Mouse (Mus musculus) stomach, embryonic 16.5 days (tissue): Measurements from ENCODE around the gene Gm20518. TPM values are rescaled to one million over a fixed set of nuclear protein-coding genes. Genes with fewer than 3 reads are reported as not detected.

Source experiments
- ATAC-seq: fragments of 200-750 bp; cut with Nextera tagmentation; 2 replicates; pipeline ENCODE4 v1.8.0; 2017; ENCODE audit warnings: moderate number of reproducible peaks, moderate TSS enrichment; ENCODE audit not compliant: insufficient read depth, low FRiP score
- H3K27ac ChIP-seq: fragments of 300-500 bp; sonication (generic); 2 replicates; pipeline ENCODE4 v1.5.1; 2014; ENCODE audit warnings: low read length
- H3K27me3 ChIP-seq: fragments of 300-500 bp; sonication (generic); 2 replicates; pipeline ENCODE4 v1.6.1; 2014; ENCODE audit warnings: low read length, control low read depth, mixed read lengths; ENCODE audit not compliant: control insufficient read depth, insufficient read depth
- H3K36me3 ChIP-seq: fragments of 300-500 bp; sonication (generic); 2 replicates; pipeline ENCODE4 v1.6.1; 2014; ENCODE audit warnings: low read length; ENCODE audit not compliant: control insufficient read depth, insufficient read depth
- H3K4me1 ChIP-seq: fragments of 300-500 bp; sonication (generic); 2 replicates; pipeline ENCODE4 v1.6.1; 2014; ENCODE audit warnings: low read length, control low read depth, mixed read lengths; ENCODE audit not compliant: control insufficient read depth, insufficient read depth
- H3K4me2 ChIP-seq: fragments of 300-500 bp; sonication (generic); 2 replicates; pipeline ENCODE4 v1.6.1; 2014; ENCODE audit warnings: low read depth, low read length, mixed read lengths
- H3K4me3 ChIP-seq: fragments of 300-500 bp; sonication (generic); replicated peaks from 2 replicates; pipeline ENCODE4 v1.5.1; 2014; ENCODE audit warnings: mild to moderate bottlenecking, low read length
- H3K9ac ChIP-seq: fragments of 300-500 bp; sonication (generic); 2 replicates; pipeline ENCODE4 v1.6.1; 2014; ENCODE audit warnings: low read length
- H3K9me3 ChIP-seq: fragments of 300-500 bp; sonication (generic); replicated peaks from 2 replicates; pipeline ENCODE4 v1.6.1; 2016; ENCODE audit warnings: low read length, control low read depth; ENCODE audit not compliant: control insufficient read depth
- WGBS: fragments of 180-500 bp; shearing (Covaris S2); extraction: QIAGEN DNeasy Blood & Tissue Kit; methylation state at CpG from one replicate; pipeline ENCODE4 v1.1.7; 2014; 5-methylcytosine and 5-hydroxymethylcytosine counted together
- polyA plus RNA-seq: library from polyadenylated mRNA; unstranded; fragments of >200 nt; fragmentation: Nextera tagmentation; extraction: Ambion mirVana; gene quantifications from 2 replicates; pipeline ENCODE4 v1.2.1, GENCODE M21; 2015

The Gm20518 gene
- polyA plus RNA-seq, 1 experiment from 2014 or later: 0.32 TPM

GRCm38 (mm10) chr16:17929211-17929610, 37.7 kb upstream of the Gm20518 start:
- 0 out of 2 replicates have a peak overlapping the region, but pooled peaks have one; percentile 97 for H3K4me2 ChIP-seq
- no peak for ATAC-seq

GRCm38 (mm10) chr16:17928627-17929104, 37.2 kb upstream of the Gm20518 start:
- peak; percentile 63 for ATAC-seq
- Histone ChIP-seq H3K27me3 (no peaks in the 10 kb centered on the region), H3K9me3 (no peaks in the 10 kb centered on the region), H3K4me2 (peak overlapping the region; percentile 97), H3K4me1 (peaks cover 15% of the 10 kb centered on the region), H3K27ac (peak overlapping the region; percentile 88), H3K9ac (peak overlapping the region; percentile 92), H3K36me3 (peaks cover 8% of the 10 kb centered on the region; the same call in 1 of the 2 replicates), H3K4me3 (peak overlapping the region; percentile 95)
- WGBS: under 1% methylated on average over 9 of the region's 9 CpGs

More at GRCm38 (mm10) chr16:17929211-17929610, 37.7 kb upstream of the Gm20518 start:
- Histone ChIP-seq H3K27ac (peak overlapping the region; percentile 88), H3K27me3 (no peaks in the 10 kb centered on the region), H3K9ac (no peak overlapping the region), H3K36me3 (peaks cover 8% of the 10 kb centered on the region; the same call in 1 of the 2 replicates), H3K4me1 (peaks cover 15% of the 10 kb centered on the region), H3K4me3 (no peak overlapping the region), H3K9me3 (no peaks in the 10 kb centered on the region)
- WGBS: 23% methylated on average over 2 of the region's 2 CpGs

DNA sequence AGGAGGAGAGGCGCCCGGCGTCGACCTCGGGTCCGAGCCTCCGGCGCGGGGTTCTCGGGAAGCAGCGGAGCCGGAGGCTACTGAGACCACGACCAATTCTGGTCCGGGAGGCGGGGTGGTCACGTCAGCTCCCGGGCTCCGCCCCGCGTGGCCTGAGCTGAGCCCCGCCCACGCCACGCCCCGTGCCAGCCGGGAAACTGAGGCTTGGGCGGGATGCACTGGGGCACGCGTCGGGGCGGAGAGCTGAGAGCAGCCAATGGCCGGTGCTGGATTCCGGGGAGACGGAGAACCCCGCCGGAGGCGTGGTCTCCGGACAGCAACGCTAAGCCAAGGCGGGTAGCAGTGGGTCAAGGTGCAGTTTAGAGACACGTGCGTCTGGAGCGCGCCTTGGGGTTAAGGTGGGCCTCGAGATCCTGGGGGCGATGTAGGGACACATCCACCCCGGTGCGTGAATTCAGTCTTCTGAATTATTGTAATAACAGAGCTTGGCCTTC, 36.7 kb upstream of the Gm20518 start, which contains the start of gene Slc25a1:
Gene Slc25a1, minus strand, starts transcription at position 133 of the 494 bp plus-strand sequence.
- Histone ChIP-seq H3K9ac (peak within 1 kb of the TSS; percentile 92), H3K36me3 (peaks cover 8% of the 10 kb centered on the region; the same call in 1 of the 2 replicates), H3K27ac (peak within 1 kb of the TSS; percentile 88), H3K4me3 (peak within 1 kb of the TSS; percentile 95), H3K4me2 (peak within 1 kb of the TSS; percentile 97), H3K4me1 (peaks cover 16% of the 10 kb centered on the region), H3K27me3 (no peaks in the 10 kb centered on the region), H3K9me3 (no peaks in the 10 kb centered on the region)
- peak; percentile 83 for ATAC-seq
- 0% methylated on average over 40 of the region's 47 CpGs for WGBS

DNA sequence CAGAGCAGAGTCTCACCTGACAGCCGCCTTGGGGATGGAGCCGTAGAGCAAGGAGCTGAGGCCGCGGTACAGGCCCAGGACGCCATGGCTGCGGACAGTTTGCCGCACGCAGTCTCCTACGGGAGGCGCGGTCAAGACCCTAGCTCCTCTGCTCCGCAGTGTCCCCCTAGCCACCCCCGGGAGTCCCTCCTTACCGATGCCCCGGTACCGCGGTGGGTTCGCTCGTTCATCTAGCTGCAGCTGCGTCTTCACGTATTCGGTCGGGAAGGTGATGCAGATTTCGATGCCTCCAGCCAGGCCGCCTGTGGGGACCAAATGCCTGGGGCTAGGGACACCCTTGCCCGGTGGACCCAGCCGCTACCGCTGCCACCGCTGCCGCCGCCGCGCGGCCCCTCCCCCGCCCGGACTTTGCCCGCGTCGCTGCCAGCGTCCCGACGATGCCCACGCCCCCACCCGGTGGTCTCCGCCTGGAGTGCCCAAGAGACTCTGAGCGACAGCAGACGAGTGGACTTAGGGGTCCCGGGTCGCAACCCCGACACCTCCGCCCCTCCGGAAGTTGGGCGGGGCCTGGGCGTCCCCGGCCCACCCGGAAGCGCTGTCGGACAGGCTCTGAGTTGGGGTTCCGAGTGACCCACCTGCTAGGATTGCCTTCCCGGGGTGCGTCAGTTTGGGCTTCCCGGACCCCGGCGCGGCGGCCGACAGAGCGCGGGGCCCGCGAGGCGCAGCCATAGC, 36.0 kb upstream of the Gm20518 start:
- Histone ChIP-seq H3K9ac (peak overlapping the region; percentile 92), H3K4me2 (peak overlapping the region; percentile 97), H3K27me3 (no peaks in the 10 kb centered on the region), H3K9me3 (no peaks in the 10 kb centered on the region), H3K4me1 (peaks cover 22% of the 10 kb centered on the region), H3K36me3 (peaks cover 8% of the 10 kb centered on the region; the same call in 1 of the 2 replicates), H3K27ac (peak overlapping the region; percentile 88), H3K4me3 (peak overlapping the region; percentile 95)
- under 1% methylated on average over 69 of the region's 72 CpGs for WGBS
- peak; percentile 22 for ATAC-seq

- H3K27me3 ChIP-seq: peaks cover 17% of the 10 kb centered on the region
- H3K4me3 ChIP-seq: peak overlapping the region; percentile 60
- under 1% methylated on average over 14 of the region's 14 CpGs for WGBS
- H3K27ac ChIP-seq: peak overlapping the region; percentile 34
- H3K9ac ChIP-seq: peak overlapping the region; percentile 76
- H3K4me2 ChIP-seq: peak overlapping the region; percentile 91
- H3K9me3 ChIP-seq: no peaks in the 10 kb centered on the region
- 0 out of 2 replicates have a peak, but pooled peaks have one; percentile 1 for ATAC-seq
- H3K4me1 ChIP-seq: peaks cover 23% of the 10 kb centered on the region
- H3K36me3 ChIP-seq: peaks cover 8% of the 10 kb centered on the region; the same call in 1 of the 2 replicates
These were observed 30.7 kb upstream of the Gm20518 start for GRCm38 (mm10) chr16:17922163-17922538.

DNA sequence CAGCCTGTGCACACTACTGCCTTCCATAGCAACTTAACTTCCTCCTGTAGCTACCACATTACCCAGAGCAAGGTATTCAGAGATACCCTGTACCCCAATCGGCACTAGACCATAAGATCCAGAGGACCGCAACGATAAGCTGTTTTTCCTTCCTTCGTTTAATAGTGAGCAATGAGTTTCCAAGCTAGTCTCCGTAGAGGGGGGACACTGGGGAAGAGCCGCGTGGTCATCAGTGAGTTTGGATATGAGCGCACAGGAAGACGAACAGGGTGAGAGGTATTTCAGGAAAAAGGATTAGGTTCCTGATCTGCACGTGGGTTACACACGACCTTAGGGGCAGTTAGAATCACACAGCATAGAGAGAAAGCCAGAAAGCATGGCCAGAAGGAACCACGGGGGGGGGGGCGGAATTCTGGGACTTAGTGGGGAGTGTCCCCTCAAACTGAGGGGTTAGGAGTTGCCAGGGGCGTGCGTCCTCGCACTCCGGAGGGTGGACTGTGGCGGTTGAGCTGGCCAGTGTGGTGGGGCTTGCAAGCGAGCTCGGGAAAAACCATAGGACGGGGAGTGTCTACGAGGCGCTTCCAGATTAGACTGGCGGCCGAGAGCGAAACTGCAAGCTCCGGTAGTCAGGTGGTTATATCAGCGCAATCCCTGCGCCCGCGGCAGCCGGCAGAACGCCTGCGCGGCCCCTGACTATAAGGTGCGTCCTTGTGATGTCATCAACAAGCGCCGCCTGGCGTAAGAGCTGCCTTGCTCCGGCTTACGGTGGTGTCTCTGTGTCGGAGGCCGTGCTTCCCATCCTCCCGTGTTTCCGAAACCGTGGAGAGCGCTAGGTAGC, 30.1 kb upstream of the Gm20518 start:
- ATAC-seq: peak; percentile 93
- Histone ChIP-seq H3K27ac (peak overlapping the region; percentile 92), H3K4me1 (peaks cover 17% of the 10 kb centered on the region), H3K9ac (peak overlapping the region; percentile 83), H3K36me3 (peaks cover 8% of the 10 kb centered on the region; the same call in 1 of the 2 replicates), H3K4me3 (peak overlapping the region; percentile 60), H3K9me3 (no peaks in the 10 kb centered on the region), H3K27me3 (peaks cover 23% of the 10 kb centered on the region), H3K4me2 (peak overlapping the region; percentile 91)
- WGBS: under 1% methylated on average over 47 of the region's 47 CpGs

DNA sequence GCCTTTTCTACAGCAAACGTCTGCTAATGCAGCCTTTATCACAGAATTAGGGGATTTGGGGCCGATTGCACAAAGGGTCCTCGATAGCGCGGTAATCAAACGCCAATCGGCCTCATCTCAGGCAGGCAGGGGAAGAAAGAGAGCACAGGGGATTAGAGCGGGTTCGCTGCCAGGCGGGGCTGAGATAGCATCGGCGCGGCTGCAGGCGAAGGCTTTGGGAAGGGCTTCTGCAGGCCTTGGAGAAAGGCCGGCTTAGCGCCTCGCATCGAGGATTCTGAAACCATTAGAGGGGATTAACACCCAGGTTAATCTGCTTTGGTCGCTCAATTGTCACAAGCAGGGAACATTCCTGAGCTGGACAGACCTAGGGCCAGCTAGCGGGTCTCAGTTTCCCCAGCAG, 29.1 kb upstream of the Gm20518 start:
- Histone ChIP-seq H3K27ac (no peak overlapping the region), H3K4me3 (no peak overlapping the region), H3K27me3 (peaks cover 33% of the 10 kb centered on the region), H3K4me1 (peaks cover 15% of the 10 kb centered on the region), H3K36me3 (peaks cover 8% of the 10 kb centered on the region; the same call in 1 of the 2 replicates), H3K4me2 (peak overlapping the region; percentile 91; the same call in 1 of the 2 replicates), H3K9ac (peak overlapping the region; percentile 56), H3K9me3 (no peaks in the 10 kb centered on the region)
- WGBS: 13% methylated on average over 20 of the region's 20 CpGs
- no peak for ATAC-seq

- peaks cover 13% of the 10 kb centered on the region for H3K4me1 ChIP-seq
- peaks cover 65% of the 10 kb centered on the region for H3K27me3 ChIP-seq
- ATAC-seq: no peak
- peak within 1 kb of the TSS; percentile 74 for H3K4me2 ChIP-seq
- H3K27ac ChIP-seq: no peak within 1 kb of the TSS
- no peaks in the 10 kb centered on the region for H3K36me3 ChIP-seq
- H3K9ac ChIP-seq: peak within 1 kb of the TSS; percentile 55
- WGBS: under 1% methylated on average over 102 of the region's 106 CpGs
- peak within 1 kb of the TSS; percentile 47 for H3K4me3 ChIP-seq
- H3K9me3 ChIP-seq: no peaks in the 10 kb centered on the region
These were observed 23.1 kb upstream of the Gm20518 start, which contains the start of gene Gsc2 for GRCm38 (mm10) chr16:17914307-17915249. Gene Gsc2 (minus strand): TSS chr16:17915059.
